Mouse (Mus musculus) thymus, postnatal 10 days (tissue): ENCODE data around the gene Ppt1.
A peak's percentile ranks its signal among the peaks of the same experiment; 100 is the strongest.

Experiments used
- DNase-seq, 2 experiments: peaks; one replicate each; pipeline ENCODE4 v3.0.0; 2021; ENCODE audit warnings: low spot score in 2 of 2

Ppt1 gene

DNA sequence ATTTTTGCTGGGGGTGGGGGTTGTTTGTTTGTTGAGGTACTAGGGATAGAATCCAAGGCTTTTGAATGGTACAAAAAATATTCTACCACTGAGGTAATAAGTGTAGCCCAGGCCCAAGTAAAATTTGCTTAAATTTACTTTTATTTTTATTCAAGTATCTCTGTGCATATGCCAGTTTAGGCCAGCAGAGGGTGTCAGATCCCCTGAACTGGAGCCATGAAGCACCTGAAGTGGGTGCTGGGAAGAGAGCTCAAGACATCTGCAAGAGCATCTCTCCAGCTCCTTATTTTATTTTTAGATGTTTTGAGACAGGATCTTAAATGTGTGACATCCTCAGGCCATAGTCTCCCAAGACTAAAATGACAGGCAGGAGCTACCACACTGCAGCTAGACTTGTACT lies 34.0 kb downstream of the Ppt1 start:
- DNase-seq = peak in 1 of 2 experiments; percentile 57

DNA sequence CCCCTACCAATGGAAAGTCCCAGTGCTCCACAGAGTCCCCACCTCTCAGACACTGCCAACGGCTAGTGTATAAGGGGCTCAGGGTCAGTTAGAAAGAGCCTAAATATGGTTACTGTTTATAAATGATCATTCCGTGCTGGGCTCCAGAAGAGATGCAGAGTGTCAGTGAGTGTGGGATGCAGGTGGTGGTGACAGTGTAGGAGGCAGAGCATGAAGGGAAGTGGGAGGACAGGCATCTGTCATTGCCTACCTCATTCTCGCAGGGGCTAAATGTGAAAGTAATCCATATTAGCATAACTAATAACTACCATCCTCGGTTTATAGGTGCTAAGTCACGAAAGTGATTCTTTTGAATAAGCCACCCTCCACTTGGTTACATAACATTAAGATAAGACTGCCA lies 34.7 kb downstream of the Ppt1 start:
- no peak for DNase-seq

DNA sequence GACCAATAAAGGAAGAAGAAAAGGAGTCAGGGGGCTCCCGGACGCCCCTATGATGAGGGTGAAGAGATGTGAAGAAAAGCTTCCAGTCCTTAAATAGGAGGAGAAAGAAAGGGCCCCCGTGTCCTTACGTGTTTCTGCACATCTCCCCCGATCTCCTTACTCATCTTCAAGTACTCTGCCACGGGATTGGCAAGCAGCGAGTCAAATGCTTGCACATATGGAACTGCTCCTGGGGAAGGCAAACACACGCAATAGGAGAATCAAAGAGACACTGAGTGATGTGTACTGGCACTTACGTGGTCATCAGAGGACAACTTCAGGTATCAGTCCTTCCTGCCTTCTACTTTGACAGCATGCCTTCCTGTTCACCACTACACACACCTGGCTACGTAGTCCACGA lies 35.2 kb downstream of the Ppt1 start:
- DNase-seq = no peak

DNA sequence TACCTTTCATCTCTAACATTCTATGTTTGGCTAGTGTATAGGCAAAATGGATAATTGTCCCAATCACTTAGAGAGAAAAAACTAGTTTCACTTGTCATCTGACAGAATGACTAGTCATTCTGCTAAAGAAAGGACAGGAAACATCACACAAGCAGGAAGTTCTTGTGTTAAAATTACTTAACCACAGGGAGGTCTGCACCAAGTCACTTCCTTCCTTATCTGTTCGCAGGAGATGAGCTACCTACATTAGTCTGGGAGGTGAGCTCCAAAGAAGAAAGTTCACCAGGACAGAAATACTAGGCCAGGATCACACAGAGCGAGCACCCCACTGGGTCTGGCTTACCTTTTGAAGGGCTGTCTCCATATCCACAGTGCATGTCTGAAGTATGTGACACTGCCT lies 35.9 kb downstream of the Ppt1 start:
- no peak for DNase-seq

DNA sequence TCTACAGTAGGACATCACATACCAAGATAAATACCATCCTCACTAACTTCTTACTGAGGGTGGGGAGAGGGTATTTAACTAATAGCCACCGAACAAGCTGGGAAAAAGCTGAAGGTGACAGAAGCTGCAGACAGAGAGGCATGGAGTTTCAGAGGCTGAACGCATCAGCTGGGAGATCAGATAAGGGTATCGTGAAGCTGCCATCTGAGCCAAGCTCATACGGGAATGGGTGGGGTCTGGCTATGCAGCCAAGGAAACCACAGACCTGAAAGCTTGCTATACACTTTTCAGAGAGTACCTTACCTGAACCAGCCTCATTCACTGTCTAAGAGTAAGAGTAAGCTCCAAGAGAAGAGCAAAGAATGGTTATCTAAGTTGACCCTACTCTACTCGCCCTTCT lies 37.0 kb downstream of the Ppt1 start:
- DNase-seq = no peak

DNA sequence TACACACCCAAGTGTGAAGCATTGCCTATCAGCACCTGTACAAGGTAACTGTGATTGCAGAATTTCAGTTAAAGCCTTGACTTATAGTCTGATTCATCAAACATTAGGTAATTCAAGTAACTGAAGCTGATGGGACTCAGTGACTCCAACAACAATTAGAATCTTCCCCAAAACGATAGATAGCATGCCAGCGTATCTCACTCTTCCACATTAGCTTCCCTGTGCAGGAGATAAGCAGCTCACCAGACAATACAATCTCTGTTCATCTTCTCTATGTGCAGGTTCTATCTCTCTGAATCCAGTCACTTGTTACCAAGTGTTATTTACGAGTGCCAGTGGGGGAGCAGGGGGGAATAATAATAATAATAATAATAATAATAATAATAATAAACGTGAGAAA lies 37.5 kb downstream of the Ppt1 start:
- DNase-seq = no peak

DNA sequence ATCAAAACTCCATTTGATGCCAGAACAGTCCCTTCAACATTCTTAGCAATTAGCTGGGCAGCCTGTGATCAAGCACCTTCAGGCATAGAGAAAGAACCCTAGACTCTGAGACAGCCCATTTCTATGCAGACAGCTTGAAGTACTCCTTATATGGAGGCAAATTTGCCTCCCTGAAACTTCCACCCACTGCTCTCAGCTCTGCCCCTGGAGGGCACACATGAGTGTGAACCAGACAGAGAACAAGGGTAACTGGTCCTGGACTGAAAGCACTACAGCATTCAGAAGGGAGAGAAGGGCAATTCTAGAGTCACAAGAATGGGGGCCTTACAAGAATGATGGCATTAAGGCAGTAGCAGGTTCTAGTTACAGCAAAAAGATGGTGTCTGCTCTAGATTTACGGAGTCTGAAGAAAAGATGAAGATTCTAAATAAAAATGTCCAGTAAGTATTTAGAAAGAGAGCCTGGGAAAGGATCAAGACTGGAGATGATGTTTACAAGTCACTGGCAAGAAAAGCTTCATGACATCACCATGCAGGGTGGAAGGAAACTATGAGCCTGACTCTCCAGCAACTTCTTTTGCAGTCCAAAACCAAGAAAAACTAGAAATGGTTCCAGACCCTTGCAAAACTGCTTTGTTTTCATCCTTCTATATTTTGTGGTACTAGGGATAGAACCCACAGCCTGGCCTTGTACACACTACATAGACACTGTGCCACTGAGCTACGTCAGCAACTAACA lies 42.5 kb downstream of the Ppt1 start:
- DNase-seq = no peak

DNA sequence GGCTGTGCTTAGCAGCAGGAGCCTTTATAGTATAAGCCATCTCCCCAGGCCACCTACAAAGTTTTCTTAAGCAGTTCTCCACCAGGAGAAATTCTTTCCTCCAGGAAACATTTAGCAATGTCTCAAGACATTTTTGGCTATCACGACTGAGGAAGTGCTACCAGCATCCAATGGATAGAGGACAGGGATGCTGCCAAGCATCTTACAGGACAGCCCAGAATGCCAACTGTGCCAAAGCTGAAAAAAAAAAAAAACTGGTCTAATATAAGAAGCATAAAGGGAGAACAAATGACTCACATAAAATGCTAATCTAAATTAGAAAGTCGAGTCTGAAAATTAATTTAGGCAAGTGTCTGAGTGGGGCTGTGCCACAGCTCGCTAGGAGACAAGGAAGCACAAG lies 46.5 kb downstream of the Ppt1 start:
- no peak for DNase-seq

DNA sequence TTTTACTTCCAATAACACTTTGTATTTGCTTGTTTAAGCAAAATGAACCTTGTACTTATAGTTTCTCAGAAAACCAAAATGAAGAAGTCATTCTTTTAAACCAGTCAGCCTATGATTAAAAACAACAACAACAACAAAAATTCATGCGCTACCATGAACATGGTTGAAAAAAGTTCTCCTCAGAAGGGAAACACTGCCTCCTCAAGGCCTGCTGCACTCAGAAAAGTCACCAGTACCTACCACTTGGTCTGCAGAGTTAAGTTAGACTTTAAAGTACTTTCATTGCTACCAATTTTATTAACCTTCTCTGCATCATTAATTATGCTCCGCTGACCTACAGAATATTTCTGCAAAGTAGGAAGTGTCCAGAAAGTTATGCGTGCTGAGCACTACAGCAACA lies 47.3 kb downstream of the Ppt1 start:
- DNase-seq = no peak

DNA sequence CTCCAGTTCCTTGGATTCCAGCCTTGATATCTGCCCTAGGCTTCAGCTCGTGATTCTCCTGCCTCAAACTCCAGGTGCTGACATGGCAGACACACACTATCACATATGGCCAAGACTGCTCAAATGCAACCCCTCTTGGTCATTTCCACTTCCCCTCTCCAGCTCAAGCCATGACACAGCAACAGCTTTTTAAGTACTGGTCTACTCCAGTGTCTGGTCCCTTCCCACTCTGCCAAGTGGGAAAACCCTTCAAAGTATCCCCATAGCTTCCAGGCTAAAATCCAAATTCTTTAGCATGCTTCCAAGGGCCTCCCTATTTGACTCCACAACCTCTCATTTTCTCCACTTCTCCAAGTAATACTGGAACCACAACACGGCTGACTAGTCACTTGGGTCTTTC lies 48.0 kb downstream of the Ppt1 start:
- no peak for DNase-seq

DNA sequence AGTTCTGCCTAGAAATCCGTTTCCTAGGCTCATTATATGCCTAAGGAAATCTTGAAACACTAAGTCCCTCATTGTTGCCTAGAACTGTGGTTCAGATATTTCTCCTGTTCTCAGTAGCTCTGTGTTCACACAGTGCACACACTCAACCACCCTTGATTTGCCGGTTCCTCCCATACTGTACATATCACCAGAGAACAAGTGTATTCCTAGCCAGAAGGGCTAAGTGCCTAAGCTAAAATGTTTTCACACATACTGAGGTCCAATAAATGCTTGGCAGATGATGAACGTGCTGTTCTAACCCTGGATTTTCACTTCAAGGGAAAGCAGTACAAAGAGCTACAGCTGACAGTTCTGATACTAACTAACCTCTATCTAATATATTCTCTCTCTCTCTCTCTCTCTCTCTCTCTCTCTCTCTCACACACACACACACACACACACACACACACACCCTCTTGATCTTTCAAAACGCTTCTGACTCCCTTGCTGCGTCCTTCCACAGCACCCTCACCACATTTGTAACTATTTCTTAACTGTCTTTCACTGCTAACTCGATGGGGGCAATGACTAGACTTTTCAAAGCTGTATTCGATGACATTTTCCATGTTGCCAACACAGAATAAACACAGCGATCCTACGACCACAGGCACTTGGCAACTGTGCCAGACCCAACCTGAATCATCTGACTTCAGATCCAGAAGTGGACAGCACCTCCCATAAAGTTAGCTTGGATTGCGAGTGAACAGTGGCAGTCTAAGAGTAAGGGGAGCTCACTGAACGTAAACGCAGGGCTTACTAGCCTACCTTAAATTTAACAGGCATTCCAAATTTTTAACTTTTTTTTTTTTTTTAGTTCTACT lies 48.7 kb downstream of the Ppt1 start:
- DNase-seq = no peak

DNA sequence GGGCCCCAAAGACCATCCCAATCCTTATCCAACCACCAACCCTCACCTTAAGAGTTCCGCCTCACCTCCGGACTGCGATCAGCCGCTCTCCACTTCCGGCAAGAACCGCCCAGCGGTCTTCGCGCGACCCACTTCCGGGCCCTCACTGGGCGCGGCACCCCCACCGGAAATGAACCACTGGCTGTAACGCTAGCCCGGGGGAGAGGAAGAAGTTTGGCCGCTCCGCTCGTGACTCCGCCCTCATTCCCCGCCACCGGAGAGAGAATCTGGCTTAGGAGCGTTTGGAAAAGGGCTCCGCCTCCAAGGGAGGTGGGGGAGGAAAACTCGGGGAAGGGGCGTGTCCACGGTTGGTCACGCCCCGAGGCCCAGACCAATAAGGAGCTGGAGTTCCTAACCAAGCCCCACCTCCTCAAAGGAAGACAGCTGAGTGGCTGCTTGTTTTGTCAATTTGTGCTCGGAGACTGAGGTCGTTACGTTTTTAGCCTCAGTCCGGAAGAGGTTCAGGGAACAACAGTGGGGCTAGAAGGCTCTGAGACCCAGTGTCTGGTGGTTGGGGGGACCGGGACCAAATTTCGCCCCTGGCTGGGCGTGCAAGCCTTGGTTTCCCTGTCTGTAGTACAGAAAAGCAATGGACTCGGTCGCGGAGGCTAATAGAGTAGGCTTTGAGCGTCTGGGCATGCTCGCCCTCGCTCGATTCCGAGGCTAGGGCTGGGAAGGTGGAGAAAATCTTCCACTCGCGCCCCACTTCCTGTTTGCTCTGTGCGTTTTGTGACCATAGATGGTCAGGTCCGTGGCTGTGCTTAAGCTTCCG lies 49.9 kb downstream of the Ppt1 start, which contains the start of gene Cap1:
Gene Cap1 (minus strand): TSS at position 289 of the 811 bp plus-strand sequence.
- DNase-seq = peak; percentile 88 to 95

DNA sequence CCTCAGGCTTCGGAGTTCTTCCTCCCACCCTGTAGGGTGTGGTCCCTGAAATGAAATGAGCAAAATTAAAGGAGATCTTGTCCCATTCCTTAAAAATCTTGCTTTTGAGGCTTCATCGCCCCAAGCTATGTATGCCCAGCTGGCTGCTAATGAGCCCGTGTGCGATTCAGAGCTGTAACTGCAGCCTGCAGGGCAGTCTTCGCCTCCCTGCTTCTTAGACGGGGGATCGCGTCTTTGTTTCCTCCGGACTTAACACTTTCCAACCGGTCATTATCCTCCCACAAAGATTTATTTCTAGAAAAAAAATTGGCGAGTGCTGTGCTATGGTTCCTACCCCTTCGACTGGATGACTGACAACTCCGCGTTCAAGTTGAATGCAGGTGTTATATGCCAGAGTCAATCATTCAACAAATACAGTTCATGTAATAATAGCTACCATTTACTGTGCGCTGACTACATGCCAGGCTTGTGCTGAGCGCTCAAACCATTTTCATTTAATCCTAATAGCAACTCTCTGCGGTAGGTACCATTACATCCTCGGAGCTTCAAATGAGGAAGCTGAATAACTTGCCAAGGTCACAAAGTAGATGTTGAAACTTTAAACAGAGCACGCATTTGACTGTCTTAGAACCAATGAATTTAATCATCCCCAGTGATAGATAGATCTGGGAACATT lies 50.7 kb downstream of the Ppt1 start:
- DNase-seq = no peak

DNA sequence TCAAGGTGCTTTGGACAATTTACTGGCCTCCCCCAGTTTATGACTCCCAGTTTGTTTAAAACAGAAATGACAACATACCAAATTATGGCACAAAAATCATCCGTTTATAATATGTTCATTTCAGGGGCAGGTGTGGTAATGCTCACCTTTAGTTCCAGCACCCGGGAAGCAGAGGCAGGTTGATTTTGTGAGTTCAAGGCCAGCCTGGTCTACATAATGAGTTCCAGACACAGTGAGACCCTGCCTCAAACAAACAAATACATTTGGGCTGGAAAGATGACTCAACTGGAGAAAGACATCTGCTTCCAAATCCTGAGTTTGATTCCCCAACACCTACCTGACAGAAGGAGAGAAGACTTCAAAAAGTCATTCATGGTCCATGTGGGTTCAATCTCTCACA lies 51.3 kb downstream of the Ppt1 start:
- DNase-seq = no peak

DNA sequence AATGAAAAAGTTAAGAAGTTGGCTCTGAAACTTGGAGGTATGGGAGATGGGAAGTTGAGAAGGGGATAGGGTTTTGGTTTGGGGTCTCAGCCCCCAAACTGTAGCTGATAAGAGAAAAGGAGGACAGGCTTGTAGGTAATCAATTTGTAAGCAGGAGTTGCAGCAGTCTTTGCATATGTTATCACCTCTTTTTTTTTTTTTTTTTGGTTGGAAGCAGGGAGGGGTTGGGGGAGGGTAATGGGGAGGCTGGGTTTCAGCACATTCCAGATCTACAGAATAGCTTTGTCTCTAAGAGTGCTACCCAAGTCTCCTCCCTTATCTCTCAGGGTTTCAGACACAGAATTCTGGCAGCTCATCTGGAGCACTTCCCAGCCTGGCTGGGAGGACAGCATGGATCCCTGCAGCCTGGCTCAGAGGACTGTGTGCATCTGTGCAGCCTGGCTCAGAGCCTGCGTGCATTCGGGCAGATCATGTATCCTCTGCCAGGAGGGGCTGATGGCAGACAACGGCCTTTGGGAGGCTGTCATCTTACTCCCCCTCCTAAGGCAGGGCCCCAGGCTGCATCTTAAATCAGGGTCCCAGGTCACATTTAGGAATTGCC lies 54.9 kb downstream of the Ppt1 start:
- no peak for DNase-seq

DNA sequence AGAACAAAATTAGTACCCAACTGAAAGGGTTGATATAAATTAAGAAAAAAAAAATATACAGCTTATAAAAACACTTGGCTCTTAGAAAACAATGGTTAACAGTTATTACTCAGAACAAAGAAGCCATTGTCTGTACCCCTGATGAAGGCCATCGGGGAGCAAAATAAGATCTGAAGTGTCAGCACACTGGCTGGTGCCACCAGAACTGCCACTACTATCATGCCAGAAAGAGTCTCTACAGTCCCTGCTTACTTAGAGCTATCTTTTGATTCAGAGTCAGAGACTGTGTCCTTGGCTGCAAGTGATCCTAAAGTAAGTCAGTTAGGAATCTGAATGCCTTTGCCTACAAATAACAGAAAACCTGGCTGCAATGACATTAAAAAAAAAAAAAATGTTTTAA lies 55.6 kb downstream of the Ppt1 start:
- DNase-seq = no peak

DNA sequence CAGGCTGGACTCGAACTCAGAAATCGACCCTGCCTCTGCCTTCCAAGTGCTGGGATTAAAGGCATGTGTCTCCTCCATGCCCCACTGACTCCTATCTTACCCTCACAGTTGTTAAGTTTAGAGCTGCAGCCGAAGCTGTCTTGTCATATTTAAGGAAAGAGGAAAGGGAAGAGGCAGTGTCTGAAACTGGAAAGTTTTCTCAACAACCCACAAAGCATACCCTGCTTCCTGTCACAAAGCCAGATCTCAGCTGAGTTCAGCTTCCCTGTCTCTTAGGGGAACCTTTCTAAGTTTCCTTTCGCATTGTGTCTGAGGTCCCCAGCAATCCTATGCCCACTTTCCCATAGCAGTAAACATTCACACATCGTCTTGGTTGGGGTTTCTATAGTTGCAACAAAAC lies 56.1 kb downstream of the Ppt1 start:
- DNase-seq = no peak

DNA sequence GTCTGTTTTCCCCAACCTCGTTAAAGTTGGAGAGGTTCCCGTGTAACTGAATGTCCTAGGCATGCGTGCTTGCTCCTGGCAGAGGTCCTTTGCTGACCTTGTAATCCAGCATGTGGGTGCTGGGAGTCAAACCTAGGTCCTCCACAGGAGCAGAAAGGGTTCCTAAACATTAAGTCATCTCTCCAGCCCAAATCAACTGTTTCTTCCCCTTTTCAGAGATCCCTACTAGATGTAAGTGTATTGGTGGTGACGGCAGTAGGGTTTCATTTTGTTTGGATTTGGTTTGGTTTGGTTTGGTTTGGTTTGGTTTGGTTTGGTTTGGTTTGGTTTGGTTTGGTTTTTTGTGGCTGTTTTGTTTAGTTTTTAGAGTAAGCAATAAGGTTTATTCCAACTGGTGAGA lies 61.7 kb downstream of the Ppt1 start:
- DNase-seq = no peak

DNA sequence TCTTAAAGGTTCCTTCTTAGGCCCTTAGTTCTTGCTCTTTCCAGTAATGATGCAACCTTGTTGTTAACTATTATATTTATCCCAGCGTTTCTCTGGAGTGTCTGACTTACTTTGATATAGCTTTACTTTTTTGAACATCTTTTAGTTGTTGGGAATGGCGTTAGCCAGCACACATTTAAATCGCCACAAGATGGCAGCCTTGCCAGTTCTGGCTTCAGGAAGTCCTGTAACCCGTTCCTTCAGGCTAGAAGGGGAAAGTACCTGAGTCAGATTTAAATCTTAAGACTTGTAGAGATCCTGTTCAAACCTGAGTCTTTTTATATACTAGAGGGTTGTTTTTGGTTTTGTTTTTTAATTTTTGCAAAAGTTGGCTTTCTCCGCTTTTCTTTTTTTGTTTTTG lies 62.3 kb downstream of the Ppt1 start:
- peak; percentile 35 to 76 for DNase-seq

DNA sequence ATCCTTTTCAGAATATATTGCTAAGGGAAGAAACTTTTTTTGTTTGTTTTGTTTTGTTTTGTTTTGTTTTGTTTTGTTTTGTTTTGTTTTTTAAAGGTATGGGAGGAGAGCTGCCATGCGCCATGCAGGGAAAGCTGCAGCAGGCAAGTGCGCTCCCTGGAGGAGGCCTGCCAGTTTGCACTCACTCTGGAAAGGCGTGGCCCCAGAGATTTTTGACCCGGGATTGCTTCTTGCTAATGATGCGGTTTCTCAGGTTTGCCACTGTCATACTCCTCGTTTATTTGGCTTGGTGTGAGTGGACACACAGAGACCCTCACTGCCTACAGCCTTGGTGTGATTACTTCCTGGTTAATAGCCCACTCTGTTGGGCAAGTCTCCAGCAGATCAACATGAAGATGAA lies 66.1 kb downstream of the Ppt1 start:
- DNase-seq = peak in 1 of 2 experiments; percentile 25

DNA sequence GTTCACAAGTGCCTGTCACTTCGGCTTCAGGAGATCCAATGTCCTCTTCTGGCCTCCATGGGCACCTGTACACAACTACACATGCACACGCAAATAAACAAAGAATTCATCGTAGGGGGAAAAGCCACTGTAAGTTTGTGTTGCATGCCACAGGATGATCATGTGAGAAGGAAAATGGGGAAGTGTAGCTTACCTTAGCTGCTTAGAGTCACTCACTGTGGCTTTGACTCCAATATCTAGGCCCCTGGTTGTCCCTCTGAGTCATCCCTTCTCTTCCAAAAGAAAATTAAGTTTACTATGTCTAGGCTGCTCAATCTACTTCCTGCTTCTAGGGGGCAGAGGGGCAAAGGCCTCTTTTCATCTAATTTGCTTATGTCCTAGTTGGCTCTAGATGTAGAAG lies 67.7 kb downstream of the Ppt1 start:
- DNase-seq = no peak
